Mouse (Mus musculus) forebrain, embryonic 16.5 days (tissue): ENCODE data around the gene Htra2. TPM values are rescaled to one million over a fixed set of nuclear protein-coding genes. Genes with fewer than 3 reads are reported as not detected.

Source experiments
- ATAC-seq: fragments of 200-750 bp; cut with Nextera tagmentation; 2 replicates; pipeline ENCODE4 v1.8.0; 2017; ENCODE audit warnings: mild to moderate bottlenecking, moderate library complexity
- H3K27ac ChIP-seq: fragments of 300-500 bp; sonication (generic); 2 replicates; pipeline ENCODE4 v1.5.1; 2014; ENCODE audit warnings: low read length, control low read depth
- H3K27me3 ChIP-seq: fragments of 300-500 bp; sonication (generic); replicated peaks from 2 replicates; pipeline ENCODE4 v1.6.1; 2014; ENCODE audit warnings: low read length; ENCODE audit not compliant: control insufficient read depth, insufficient read depth
- H3K36me3 ChIP-seq: fragments of 300-500 bp; sonication (generic); 2 replicates; pipeline ENCODE4 v1.6.1; 2014; ENCODE audit not compliant: control insufficient read depth, insufficient read depth
- H3K4me1 ChIP-seq: fragments of 300-500 bp; sonication (generic); replicated peaks from 2 replicates; pipeline ENCODE4 v1.6.1; 2014; ENCODE audit warnings: low read length; ENCODE audit not compliant: control insufficient read depth, insufficient read depth
- H3K4me2 ChIP-seq: fragments of 300-500 bp; sonication (generic); 2 replicates; pipeline ENCODE4 v1.6.1; 2014; ENCODE audit warnings: mild to moderate bottlenecking, low read length, control low read depth
- H3K4me3 ChIP-seq: fragments of 300-500 bp; sonication (generic); replicated peaks from 2 replicates; pipeline ENCODE4 v1.5.1; 2014; ENCODE audit warnings: mild to moderate bottlenecking, low read length, control low read depth
- H3K9ac ChIP-seq: fragments of 300-500 bp; sonication (generic); replicated peaks from 2 replicates; pipeline ENCODE4 v1.6.1; 2014; ENCODE audit warnings: low read depth, low read length, control low read depth
- H3K9me3 ChIP-seq: fragments of 300-500 bp; sonication (generic); 2 replicates; pipeline ENCODE4 v1.6.1; 2016; ENCODE audit warnings: low read length; ENCODE audit not compliant: control insufficient read depth
- WGBS: fragments of 180-500 bp; shearing (Covaris S2); extraction: QIAGEN DNeasy Blood & Tissue Kit; methylation state at CpG from one replicate; pipeline ENCODE4 v1.1.7; 2014; 5-methylcytosine and 5-hydroxymethylcytosine counted together
- polyA plus RNA-seq: library from polyadenylated mRNA; unstranded; fragments of >200 nt; fragmentation: Nextera tagmentation; extraction: Ambion mirVana; gene quantifications from 2 replicates; pipeline ENCODE4 v1.2.1, GENCODE M21; 2015

Htra2 gene
- polyA plus RNA-seq: 70.7 and 77.8 TPM in 2 replicates

GRCm38 (mm10) chr6:83054871-83055431 is at the start of gene Htra2:
TSS of gene Htra2 (minus strand) at chr6:83055273.
- Histone ChIP-seq H3K27ac (peak within 1 kb of the TSS; percentile 88), H3K9ac (peak within 1 kb of the TSS; percentile 94), H3K27me3 (0 out of 2 replicates have a peak, but pooled peaks cover under 1% of the 10 kb centered on the region), H3K9me3 (no peaks in the 10 kb centered on the region), H3K4me1 (peaks cover 24% of the 10 kb centered on the region), H3K36me3 (peaks cover 6% of the 10 kb centered on the region; the same call in 1 of the 2 replicates), H3K4me3 (peak within 1 kb of the TSS; percentile 98), H3K4me2 (peak within 1 kb of the TSS; percentile 91)
- ATAC-seq: peak; percentile 26
- under 1% methylated on average over 50 of the region's 50 CpGs for WGBS

- no peak overlapping the region for H3K4me3 ChIP-seq
- H3K27me3 ChIP-seq: peaks cover 4% of the 10 kb centered on the region; the same call in 1 of the 2 replicates
- no peaks in the 10 kb centered on the region for H3K9me3 ChIP-seq
- no peak overlapping the region for H3K27ac ChIP-seq
- ATAC-seq: peak; percentile 51
- no peak overlapping the region for H3K4me2 ChIP-seq
- peaks cover 28% of the 10 kb centered on the region for H3K4me1 ChIP-seq
- 50% methylated on average over 4 of the region's 4 CpGs for WGBS
- H3K9ac ChIP-seq: no peak overlapping the region
- no peaks in the 10 kb centered on the region for H3K36me3 ChIP-seq
Observed at GRCm38 (mm10) chr6:83104158-83104557, 49.1 kb upstream of the Htra2 start.

GRCm38 (mm10) chr6:83103130-83103650 is 48.1 kb upstream of the Htra2 start:
- H3K27ac ChIP-seq: no peak overlapping the region

GRCm38 (mm10) chr6:83101688-83102556 is 46.8 kb upstream of the Htra2 start:
- Histone ChIP-seq H3K4me2 (peak overlapping the region; percentile 98), H3K9me3 (no peaks in the 10 kb centered on the region), H3K4me1 (peaks cover 16% of the 10 kb centered on the region), H3K9ac (peak overlapping the region; percentile 85), H3K27ac (peak overlapping the region; percentile 80), H3K4me3 (peak overlapping the region; percentile 75), H3K27me3 (peaks cover 7% of the 10 kb centered on the region; the same call in 1 of the 2 replicates), H3K36me3 (no peaks in the 10 kb centered on the region)
- WGBS: under 1% methylated on average over 74 of the region's 74 CpGs
- ATAC-seq: peak; percentile 73

More at GRCm38 (mm10) chr6:83103130-83103650, 48.1 kb upstream of the Htra2 start:
- H3K9me3 ChIP-seq: no peaks in the 10 kb centered on the region
- H3K4me1 ChIP-seq: peaks cover 23% of the 10 kb centered on the region
- H3K36me3 ChIP-seq: no peaks in the 10 kb centered on the region
- peak overlapping the region; percentile 85 for H3K9ac ChIP-seq
- ATAC-seq: no peak
- peak overlapping the region; percentile 98 for H3K4me2 ChIP-seq
- H3K27me3 ChIP-seq: peaks cover 7% of the 10 kb centered on the region; the same call in 1 of the 2 replicates
- WGBS: 40% methylated on average over 11 of the region's 11 CpGs
- H3K4me3 ChIP-seq: peak overlapping the region; percentile 75

- 1% methylated on average over 25 of the region's 25 CpGs for WGBS
- ATAC-seq: peak; percentile 77
- H3K9ac ChIP-seq: peak within 1 kb of the TSS; percentile 85
- no peaks in the 10 kb centered on the region for H3K9me3 ChIP-seq
- H3K27ac ChIP-seq: peak within 1 kb of the TSS; percentile 80
- H3K4me3 ChIP-seq: peak within 1 kb of the TSS; percentile 75
- H3K36me3 ChIP-seq: no peaks in the 10 kb centered on the region
- H3K4me1 ChIP-seq: peaks cover 16% of the 10 kb centered on the region
- peaks cover 7% of the 10 kb centered on the region for H3K27me3 ChIP-seq
- H3K4me2 ChIP-seq: peak within 1 kb of the TSS; percentile 98
Observed at GRCm38 (mm10) chr6:83101316-83101687, 46.2 kb upstream of the Htra2 start, which contains the start of the genes Ccdc142 and Gm42688. TSS of gene Ccdc142 (plus strand) at chr6:83101601. TSS of gene Gm42688 (plus strand) at chr6:83101617.

GRCm38 (mm10) chr6:83098411-83098810 is 43.3 kb upstream of the Htra2 start:
- 70% methylated on average over 2 of the region's 2 CpGs for whole genome bisulfite sequencing
- no peak for ATAC-seq
- Histone ChIP-seq H3K4me2 (no peak overlapping the region), H3K27me3 (peaks cover 7% of the 10 kb centered on the region), H3K4me1 (peaks cover 15% of the 10 kb centered on the region), H3K27ac (no peak overlapping the region), H3K36me3 (no peaks in the 10 kb centered on the region), H3K9ac (no peak overlapping the region), H3K4me3 (no peak overlapping the region), H3K9me3 (no peaks in the 10 kb centered on the region)

- 49% methylated on average over 6 of the region's 6 CpGs for WGBS
- ATAC-seq: no peak
Observed at GRCm38 (mm10) chr6:83095968-83096367, 40.9 kb upstream of the Htra2 start.

GRCm38 (mm10) chr6:83092416-83093127 is 37.5 kb upstream of the Htra2 start:
- no peaks in the 10 kb centered on the region; the same call in 1 of the 2 replicates for H3K4me1 ChIP-seq
- H3K9ac ChIP-seq: no peak overlapping the region
- no peak overlapping the region for H3K4me3 ChIP-seq
- 41% methylated on average over 6 of the region's 6 CpGs for WGBS
- H3K36me3 ChIP-seq: no peaks in the 10 kb centered on the region
- ATAC-seq: no peak
- peaks cover 26% of the 10 kb centered on the region for H3K27me3 ChIP-seq
- H3K4me2 ChIP-seq: no peak overlapping the region
- no peaks in the 10 kb centered on the region for H3K9me3 ChIP-seq
- no peak overlapping the region for H3K27ac ChIP-seq

More at GRCm38 (mm10) chr6:83095968-83096367, 40.9 kb upstream of the Htra2 start:
- no peaks in the 10 kb centered on the region for H3K36me3 ChIP-seq
- H3K9ac ChIP-seq: no peak overlapping the region
- H3K9me3 ChIP-seq: no peaks in the 10 kb centered on the region
- H3K27ac ChIP-seq: no peak overlapping the region
- no peak overlapping the region for H3K4me2 ChIP-seq
- no peak overlapping the region for H3K4me3 ChIP-seq
- no peaks in the 10 kb centered on the region for H3K4me1 ChIP-seq
- H3K27me3 ChIP-seq: peaks cover 9% of the 10 kb centered on the region
